Mouse (Mus musculus): ENCODE data around the gene Nek1.

DNA sequence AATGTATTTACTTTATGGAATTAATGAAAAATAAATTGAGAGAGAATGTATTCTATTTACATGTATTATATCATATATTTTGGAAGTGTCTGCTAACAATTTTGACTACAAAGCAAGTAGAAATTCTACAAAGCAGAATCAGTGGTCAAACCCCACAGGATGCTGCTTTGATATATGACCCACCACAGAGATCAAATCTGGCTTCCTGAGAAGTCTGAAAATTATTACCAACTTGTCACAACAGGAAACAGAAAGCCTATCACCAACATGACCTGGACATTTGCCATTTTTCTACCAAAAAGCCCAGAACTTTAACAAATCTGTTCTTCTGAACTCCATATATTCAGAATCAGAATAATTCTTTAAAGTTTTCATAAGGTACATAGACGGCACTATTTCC lies 11.6 kb upstream of the Nek1 start:
- TF ChIP-seq CTCF (IDR thresholded peaks at IDR 0.05; ENCODE audit: insufficient read depth, low read depth, low read length) (no peak), POLR2A (IDR thresholded peaks at IDR 0.05; ENCODE audit: insufficient read depth, low read depth, low read length) (no peak)

Data from olfactory bulb, adult 2 months (tissue).